Mouse (Mus musculus): ENCODE measurements around the gene Rnf186.

- TF ChIP-seq CTCF (IDR thresholded peaks at IDR 0.05; ENCODE audit: low read depth, low read length) = no peak
- TF ChIP-seq POLR2A (IDR thresholded peaks at IDR 0.05; ENCODE audit: borderline replicate concordance, low read depth, low read length) = no peak
These were observed 27.4 kb upstream of the Rnf186 start for GRCm38 (mm10) chr4:138939481-138939880.
